Mouse (Mus musculus): ENCODE measurements around the gene Lmo2. TPM values are rescaled to one million over a fixed set of nuclear protein-coding genes. Genes with fewer than 3 reads are reported as not detected.
"Not testable (repeated sequence)": the region's sequence is repeated elsewhere in the genome, so short reads cannot be mapped to it uniquely, and the experiment has no call there.

The Lmo2 gene
- polyA plus RNA-seq, 1 experiment, result 141 TPM

GRCm38 (mm10) chr2:103983146-103983545 is 25.4 kb downstream of the Lmo2 start:
- Histone ChIP-seq H3K36me3 (ENCODE audit: control insufficient read depth) (peaks cover 80% of the 10 kb centered on the region), H3K27me3 (ENCODE audit: control insufficient read depth) (no peaks in the 10 kb centered on the region; the same call in 1 of the 2 replicates), H3K4me3 (replicated peaks) (no peak overlapping the region), H3K4me1 (ENCODE audit: control insufficient read depth) (peaks cover 61% of the 10 kb centered on the region), H3K9me3 (ENCODE audit: control insufficient read depth, low read length) (no peaks in the 10 kb centered on the region)
- TF ChIP-seq GATA1 (IDR thresholded peaks at IDR 0.05; ENCODE audit: low read length), result no peak
- no peak for TF ChIP-seq TAL1 (IDR thresholded peaks at IDR 0.05; ENCODE audit: low read length)

- Histone ChIP-seq H3K36me3 (ENCODE audit: control insufficient read depth) (peaks cover 36% of the 10 kb centered on the region), H3K27me3 (ENCODE audit: control insufficient read depth) (peaks cover 13% of the 10 kb centered on the region), H3K4me1 (ENCODE audit: control insufficient read depth) (peaks cover 26% of the 10 kb centered on the region)
- not testable (repeated sequence) for H3K4me3 ChIP-seq (replicated peaks); H3K9me3 ChIP-seq (ENCODE audit: control insufficient read depth, low read length)
These were observed 29.8 kb downstream of the Lmo2 start for GRCm38 (mm10) chr2:103987595-103987994.

- Histone ChIP-seq H3K9me3 (ENCODE audit: control insufficient read depth, low read length) (peaks cover 4% of the 10 kb centered on the region), H3K36me3 (ENCODE audit: control insufficient read depth) (peaks cover 15% of the 10 kb centered on the region), H3K27me3 (ENCODE audit: control insufficient read depth) (peaks cover 23% of the 10 kb centered on the region), H3K4me1 (ENCODE audit: control insufficient read depth) (peaks cover 16% of the 10 kb centered on the region), H3K4me3 (replicated peaks) (no peak overlapping the region)
- TF ChIP-seq TAL1 (IDR thresholded peaks at IDR 0.05; ENCODE audit: low read length) (no peak), GATA1 (IDR thresholded peaks at IDR 0.05; ENCODE audit: low read length) (no peak)
These were observed 31.9 kb downstream of the Lmo2 start for GRCm38 (mm10) chr2:103989724-103990123.

DNA sequence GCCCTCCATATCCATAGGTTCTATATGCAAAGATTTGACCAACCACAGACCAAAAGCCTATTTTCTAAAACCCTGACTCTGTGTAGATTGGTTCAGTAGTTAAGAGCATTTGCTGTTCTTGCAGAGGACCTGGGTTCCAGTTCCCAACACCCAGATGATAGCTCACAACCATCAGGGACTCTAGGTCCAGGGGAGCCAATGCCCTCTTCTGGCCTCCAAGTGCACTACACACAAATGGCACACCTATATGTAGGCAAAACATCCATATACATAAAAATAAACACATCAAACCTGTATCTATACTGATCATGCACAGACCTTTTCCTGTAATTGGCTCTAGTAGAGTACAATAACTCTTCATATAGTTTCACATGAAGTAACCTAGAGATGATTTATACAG is 33.5 kb downstream of the Lmo2 start:
- Histone ChIP-seq H3K27me3 (ENCODE audit: control insufficient read depth) (peaks cover 23% of the 10 kb centered on the region), H3K4me1 (ENCODE audit: control insufficient read depth) (peaks cover 15% of the 10 kb centered on the region), H3K36me3 (ENCODE audit: control insufficient read depth) (peaks cover 4% of the 10 kb centered on the region), H3K9me3 (ENCODE audit: control insufficient read depth, low read length) (peaks cover 4% of the 10 kb centered on the region), H3K4me3 (replicated peaks) (no peak overlapping the region)
- TF ChIP-seq TAL1 (IDR thresholded peaks at IDR 0.05; ENCODE audit: low read length), result no peak
- no peak for TF ChIP-seq GATA1 (IDR thresholded peaks at IDR 0.05; ENCODE audit: low read length)

- Histone ChIP-seq H3K9me3 (ENCODE audit: control insufficient read depth, low read length) (peaks cover 4% of the 10 kb centered on the region), H3K4me3 (replicated peaks) (no peak overlapping the region), H3K27me3 (ENCODE audit: control insufficient read depth) (peaks cover 23% of the 10 kb centered on the region), H3K36me3 (ENCODE audit: control insufficient read depth) (no peaks in the 10 kb centered on the region), H3K4me1 (ENCODE audit: control insufficient read depth) (peaks cover 7% of the 10 kb centered on the region)
- TF ChIP-seq TAL1 (IDR thresholded peaks at IDR 0.05; ENCODE audit: low read length) (no peak), GATA1 (IDR thresholded peaks at IDR 0.05; ENCODE audit: low read length) (no peak)
These were observed 34.4 kb downstream of the Lmo2 start for GRCm38 (mm10) chr2:103992162-103992561.

- no peak overlapping the region for H3K4me3 ChIP-seq (replicated peaks)
- H3K27me3 ChIP-seq (ENCODE audit: control insufficient read depth), result peaks cover 23% of the 10 kb centered on the region
- TF ChIP-seq GATA1 (IDR thresholded peaks at IDR 0.05; ENCODE audit: low read length) (no peak), TAL1 (IDR thresholded peaks at IDR 0.05; ENCODE audit: low read length) (no peak)
- peaks cover 4% of the 10 kb centered on the region for H3K9me3 ChIP-seq (ENCODE audit: control insufficient read depth, low read length)
- H3K4me1 ChIP-seq (ENCODE audit: control insufficient read depth), result peaks cover 2% of the 10 kb centered on the region
- no peaks in the 10 kb centered on the region for H3K36me3 ChIP-seq (ENCODE audit: control insufficient read depth)
These were observed 35.0 kb downstream of the Lmo2 start for GRCm38 (mm10) chr2:103992618-103993332.

- H3K9me3 ChIP-seq (ENCODE audit: control insufficient read depth, low read length), result 0 out of 2 replicates have a peak, but pooled peaks cover 5% of the 10 kb centered on the region
- no peaks in the 10 kb centered on the region for H3K36me3 ChIP-seq (ENCODE audit: control insufficient read depth)
- H3K4me1 ChIP-seq (ENCODE audit: control insufficient read depth), result peaks cover 5% of the 10 kb centered on the region
- TF ChIP-seq GATA1 (IDR thresholded peaks at IDR 0.05; ENCODE audit: low read length) (no peak), TAL1 (IDR thresholded peaks at IDR 0.05; ENCODE audit: low read length) (no peak)
- peaks cover 38% of the 10 kb centered on the region for H3K27me3 ChIP-seq (ENCODE audit: control insufficient read depth)
- H3K4me3 ChIP-seq (replicated peaks), result no peak overlapping the region
These were observed 43.3 kb downstream of the Lmo2 start for GRCm38 (mm10) chr2:104001076-104001475.

- H3K4me3 ChIP-seq (replicated peaks), result no peak overlapping the region
- no peaks in the 10 kb centered on the region for H3K36me3 ChIP-seq (ENCODE audit: control insufficient read depth)
- TF ChIP-seq TAL1 (IDR thresholded peaks at IDR 0.05; ENCODE audit: low read length) (no peak), GATA1 (IDR thresholded peaks at IDR 0.05; ENCODE audit: low read length) (no peak)
- H3K9me3 ChIP-seq (ENCODE audit: control insufficient read depth, low read length), result 0 out of 2 replicates have a peak, but pooled peaks cover 5% of the 10 kb centered on the region
- H3K27me3 ChIP-seq (ENCODE audit: control insufficient read depth), result peaks cover 43% of the 10 kb centered on the region
- H3K4me1 ChIP-seq (ENCODE audit: control insufficient read depth), result peaks cover 5% of the 10 kb centered on the region
These were observed 44.1 kb downstream of the Lmo2 start for GRCm38 (mm10) chr2:104001861-104002260.

DNA sequence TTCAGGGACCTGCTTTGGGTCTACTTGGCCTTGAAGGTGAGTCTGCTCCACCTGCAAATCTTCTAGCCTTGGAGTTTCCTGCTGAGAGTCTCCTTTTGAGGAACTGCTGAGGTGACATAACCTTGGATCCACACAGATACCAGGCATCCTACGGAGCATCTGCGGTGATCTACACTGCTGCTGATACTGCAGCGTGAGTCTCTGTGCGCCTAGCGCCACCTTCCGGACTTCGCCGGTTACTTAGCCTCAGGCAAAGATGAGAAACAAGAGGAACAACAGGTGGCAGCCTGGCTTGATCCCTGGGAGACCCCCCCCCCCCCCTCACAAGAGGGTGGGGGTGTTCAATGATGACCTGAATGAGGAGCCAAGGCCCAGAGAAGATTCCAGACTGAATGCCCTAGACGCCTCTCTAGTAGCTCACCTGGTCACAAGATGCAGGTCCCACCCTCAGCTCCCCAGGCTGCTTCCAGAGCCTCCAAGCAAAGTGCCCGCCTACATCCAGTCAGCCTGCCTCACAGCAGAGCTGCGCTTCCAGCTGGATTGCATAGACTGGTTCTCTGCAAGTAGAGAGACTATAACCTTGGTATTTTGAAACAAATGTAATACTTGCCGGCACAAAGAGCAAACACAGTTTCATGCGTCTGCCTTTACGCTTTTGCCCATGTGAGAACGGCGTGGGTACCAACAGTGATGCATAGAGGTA is 45.1 kb downstream of the Lmo2 start:
- 0 out of 2 replicates have a peak, but pooled peaks cover 5% of the 10 kb centered on the region for H3K9me3 ChIP-seq (ENCODE audit: control insufficient read depth, low read length)
- TF ChIP-seq TAL1 (IDR thresholded peaks at IDR 0.05; ENCODE audit: low read length), result no peak
- TF ChIP-seq GATA1 (IDR thresholded peaks at IDR 0.05; ENCODE audit: low read length), result no peak
- peaks cover 5% of the 10 kb centered on the region for H3K4me1 ChIP-seq (ENCODE audit: control insufficient read depth)
- peaks cover 53% of the 10 kb centered on the region for H3K27me3 ChIP-seq (ENCODE audit: control insufficient read depth)
- no peaks in the 10 kb centered on the region for H3K36me3 ChIP-seq (ENCODE audit: control insufficient read depth)
- no peak overlapping the region for H3K4me3 ChIP-seq (replicated peaks)

Measured in erythroblast, embryonic 14.5 days (primary cell).